ENCODE assay signal across 15 mouse cellular contexts in the genomic region with DNA sequence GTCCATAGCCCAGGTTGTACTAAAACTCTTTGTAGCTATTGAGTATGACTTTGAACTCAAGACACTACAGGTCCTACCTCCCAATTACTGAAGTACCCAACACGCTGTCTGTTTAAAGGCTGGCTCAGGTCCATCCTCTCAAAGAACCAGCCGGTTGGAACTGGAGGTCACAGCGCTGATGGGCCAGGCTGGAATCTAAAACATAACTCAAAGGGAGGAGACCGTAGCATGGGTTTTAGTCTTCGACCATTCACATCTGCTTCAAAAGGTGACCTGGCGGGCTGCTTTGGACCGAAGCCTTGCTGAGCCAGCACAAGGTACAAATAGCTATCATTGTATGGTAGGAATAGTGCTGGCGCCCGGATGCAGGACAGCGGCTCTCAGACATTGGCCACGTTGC.
"Had no signal": no experiment of that assay in that cellular context is flagged by ENCODE, and none has a peak within 500 bp of the region (broad histone marks: within the 10 kb centered on the region; RNA-seq: fewer than 3 reads in every experiment).

No protein-coding gene starts in this region.

- H3K4me2 ChIP-seq: limb, embryonic 12.5 days had no signal

- DNase-seq: liver; lung, adult 2 months; lung, postnatal 36 days; retina, postnatal 1 day; right cerebral cortex, postnatal 4 days; spleen, adult 18-20 months; thymus, adult 2 months; thymus, postnatal 25 days had no signal

- H3K27me3 ChIP-seq: hindbrain, embryonic 13.5 days; limb, embryonic 12.5 days; midbrain, embryonic 15.5 days had no signal

- ATAC-seq: intestine, embryonic 16.5 days; lung, postnatal 0 days; midbrain, embryonic 15.5 days had no signal

- H3K9me3 ChIP-seq: hindbrain, embryonic 13.5 days; limb, embryonic 12.5 days; midbrain, embryonic 15.5 days had no signal

- H3K36me3 ChIP-seq: hindbrain, embryonic 13.5 days; limb, embryonic 12.5 days; midbrain, embryonic 15.5 days had no signal

- H3K27ac ChIP-seq: left cerebral cortex, adult 2 months; limb, embryonic 12.5 days; liver, embryonic 14.5 days had no signal

- H3K4me3 ChIP-seq: hindbrain, embryonic 13.5 days; left cerebral cortex, adult 2 months; limb, embryonic 12.5 days; midbrain, embryonic 15.5 days had no signal

- H3K9ac ChIP-seq: limb, embryonic 12.5 days; liver, embryonic 14.5 days had no signal
